Mouse (Mus musculus) granulocyte monocyte progenitor cell, adult 5-6 weeks (primary cell): ENCODE measurements around the gene Olfr844. TPM values are rescaled to one million over a fixed set of nuclear protein-coding genes. Genes with fewer than 3 reads are reported as not detected.

Experiments
- ATAC-seq: replicated peaks from 2 replicates; pipeline ENCODE4 v1.8.0; 2016; ENCODE audit warnings: mild to moderate bottlenecking, moderate TSS enrichment, inconsistent platforms; ENCODE audit not compliant: poor library complexity, severe bottlenecking
- total RNA-seq, 2 experiments: library from RNA; stranded (forward) in 1 of 2; stranded (reverse) in 1 of 2; fragments of 200-712, 200-1000 nt in 1 of 2; fragments of >200 nt in 1 of 2; fragmentation: Nextera tagmentation in 1 of 2; gene quantifications; 2 replicates each; pipeline ENCODE4 v1.2.3; 2014 to 2017

Olfr844 gene
- total RNA-seq (2014; fragmentation: Nextera tagmentation): not detected in 2 replicates
- total RNA-seq (2017): not detected in 2 replicates

GRCm38 (mm10) chr9:19316047-19316446 is at the start of gene Olfr844:
Gene Olfr844, plus strand, starts transcription at chr9:19316347.
- ATAC-seq: no peak

DNA sequence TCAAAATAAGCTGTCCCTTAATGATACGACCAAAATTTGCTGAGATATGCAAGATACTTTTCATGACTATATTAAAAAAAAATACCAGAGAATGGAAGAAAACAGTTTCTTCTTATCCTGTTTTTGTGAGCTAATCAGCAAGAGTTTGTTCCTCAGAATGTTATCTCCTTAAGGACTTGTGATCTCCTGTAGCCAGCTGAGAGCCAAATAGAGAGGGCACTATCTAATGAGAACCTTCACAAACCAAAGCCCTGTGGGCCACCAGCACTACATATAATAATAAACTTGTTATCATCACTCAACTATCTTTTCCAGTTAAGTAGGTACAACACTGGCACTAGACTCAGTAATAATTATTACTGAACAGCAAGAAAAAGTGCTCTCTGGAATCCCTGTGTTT is 20.0 kb downstream of the Olfr844 start, which contains the start of gene Olfr845:
TSS of gene Olfr845 (plus strand) at position 301 of the 400 bp plus-strand sequence.
- ATAC-seq: no peak

- ATAC-seq: no peak
Measured at GRCm38 (mm10) chr9:19363905-19364304, 47.8 kb downstream of the Olfr844 start, which contains the start of gene Olfr846. Gene Olfr846, minus strand, starts transcription at chr9:19364005.

Other genes with a start within 250 kb of the Olfr844 start
- not detected in 2 replicates for gene Olfr836, start 196.0 kb upstream of the Olfr844 start, total RNA-seq (2014; fragmentation: Nextera tagmentation)
- gene Olfr836, start 196.0 kb upstream of the Olfr844 start, total RNA-seq (2017): not detected in 2 replicates
- gene Olfr837, start 180.0 kb upstream of the Olfr844 start, total RNA-seq (2014; fragmentation: Nextera tagmentation): not detected in 2 replicates
- gene Olfr837, start 180.0 kb upstream of the Olfr844 start, total RNA-seq (2017): not detected in 2 replicates
- gene Olfr839-ps1, start 139.0 kb upstream of the Olfr844 start, total RNA-seq (2014; fragmentation: Nextera tagmentation): not detected in 2 replicates
- gene Olfr839-ps1, start 139.0 kb upstream of the Olfr844 start, total RNA-seq (2017): not detected in 2 replicates
- not detected in 2 replicates for gene Olfr843, start 64.4 kb upstream of the Olfr844 start, total RNA-seq (2014; fragmentation: Nextera tagmentation)
- not detected in 2 replicates for gene Olfr843, start 64.4 kb upstream of the Olfr844 start, total RNA-seq (2017)
- not detected in 2 replicates for gene Olfr845, start 20.1 kb downstream of the Olfr844 start, total RNA-seq (2014; fragmentation: Nextera tagmentation)
- gene Olfr845, start 20.1 kb downstream of the Olfr844 start, total RNA-seq (2017): not detected in 2 replicates
- gene Olfr846, start 47.7 kb downstream of the Olfr844 start, total RNA-seq (2014; fragmentation: Nextera tagmentation): not detected in 2 replicates
- not detected in 2 replicates for gene Olfr846, start 47.7 kb downstream of the Olfr844 start, total RNA-seq (2017)
- gene Olfr847, start 62.3 kb downstream of the Olfr844 start, total RNA-seq (2014; fragmentation: Nextera tagmentation): not detected in 2 replicates
- gene Olfr847, start 62.3 kb downstream of the Olfr844 start, total RNA-seq (2017): not detected in 2 replicates
- not detected in 2 replicates for gene Olfr849, start 123.9 kb downstream of the Olfr844 start, total RNA-seq (2014; fragmentation: Nextera tagmentation)
- gene Olfr849, start 123.9 kb downstream of the Olfr844 start, total RNA-seq (2017): not detected in 2 replicates
- gene Olfr850, start 161.9 kb downstream of the Olfr844 start, total RNA-seq (2014; fragmentation: Nextera tagmentation): not detected in 2 replicates
- gene Olfr850, start 161.9 kb downstream of the Olfr844 start, total RNA-seq (2017): not detected in 2 replicates
- gene Olfr851, start 176.9 kb downstream of the Olfr844 start, total RNA-seq (2014; fragmentation: Nextera tagmentation): not detected in 2 replicates
- not detected in 2 replicates for gene Olfr851, start 176.9 kb downstream of the Olfr844 start, total RNA-seq (2017)
- not detected in 2 replicates for gene Olfr853, start 224.7 kb downstream of the Olfr844 start, total RNA-seq (2014; fragmentation: Nextera tagmentation)
- not detected in 2 replicates for gene Olfr853, start 224.7 kb downstream of the Olfr844 start, total RNA-seq (2017)